Mouse (Mus musculus) NIH3T3 (cell line): Measurements from ENCODE around the gene Zscan4-ps1.
"Not testable (repeated sequence)": the region's sequence is repeated elsewhere in the genome, so short reads cannot be mapped to it uniquely, and the experiment has no call there.

ENCODE experiments used
- DNase-seq: peaks from one replicate; pipeline ENCODE4 v3.0.0-alpha.2; 2012; ENCODE audit warnings: low read depth

The Zscan4-ps1 gene

DNA sequence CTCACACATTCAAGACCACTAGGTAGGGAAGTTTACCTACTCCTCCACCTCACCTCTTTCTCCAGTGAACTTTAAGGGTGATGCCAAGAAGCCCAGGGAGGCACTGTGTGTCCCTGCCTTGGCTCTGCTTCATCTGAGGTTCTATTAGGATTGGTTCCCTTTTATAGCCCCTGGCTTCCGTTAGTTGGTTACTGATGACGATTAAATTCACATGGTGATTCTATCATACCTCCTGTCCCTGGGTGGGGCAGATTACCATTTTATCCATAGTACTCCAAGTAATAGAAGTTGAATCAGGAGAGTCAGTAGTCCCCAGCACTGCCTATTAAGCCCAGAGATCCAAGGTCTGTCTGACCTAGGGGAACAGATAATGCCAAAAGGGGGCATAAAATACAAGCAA lies at the start of gene Zscan4-ps1:
Gene Zscan4-ps1, minus strand, starts transcription at position 101 of the 400 bp plus-strand sequence.
- DNase-seq = not testable (repeated sequence)
